Mouse (Mus musculus) frontal cortex, adult (tissue): ENCODE results near the gene Erf.

Experiments
- ATAC-seq: cut with Nextera tagmentation; 2 replicates; pipeline ENCODE4 v1.9.2; 2017; ENCODE audit warnings: mild to moderate bottlenecking, moderate library complexity, mixed read lengths; ENCODE audit not compliant: low TSS enrichment

The Erf gene

GRCm38 (mm10) chr7:25281166-25281733, 30.7 kb upstream of the Erf start:
- no peak for ATAC-seq

DNA sequence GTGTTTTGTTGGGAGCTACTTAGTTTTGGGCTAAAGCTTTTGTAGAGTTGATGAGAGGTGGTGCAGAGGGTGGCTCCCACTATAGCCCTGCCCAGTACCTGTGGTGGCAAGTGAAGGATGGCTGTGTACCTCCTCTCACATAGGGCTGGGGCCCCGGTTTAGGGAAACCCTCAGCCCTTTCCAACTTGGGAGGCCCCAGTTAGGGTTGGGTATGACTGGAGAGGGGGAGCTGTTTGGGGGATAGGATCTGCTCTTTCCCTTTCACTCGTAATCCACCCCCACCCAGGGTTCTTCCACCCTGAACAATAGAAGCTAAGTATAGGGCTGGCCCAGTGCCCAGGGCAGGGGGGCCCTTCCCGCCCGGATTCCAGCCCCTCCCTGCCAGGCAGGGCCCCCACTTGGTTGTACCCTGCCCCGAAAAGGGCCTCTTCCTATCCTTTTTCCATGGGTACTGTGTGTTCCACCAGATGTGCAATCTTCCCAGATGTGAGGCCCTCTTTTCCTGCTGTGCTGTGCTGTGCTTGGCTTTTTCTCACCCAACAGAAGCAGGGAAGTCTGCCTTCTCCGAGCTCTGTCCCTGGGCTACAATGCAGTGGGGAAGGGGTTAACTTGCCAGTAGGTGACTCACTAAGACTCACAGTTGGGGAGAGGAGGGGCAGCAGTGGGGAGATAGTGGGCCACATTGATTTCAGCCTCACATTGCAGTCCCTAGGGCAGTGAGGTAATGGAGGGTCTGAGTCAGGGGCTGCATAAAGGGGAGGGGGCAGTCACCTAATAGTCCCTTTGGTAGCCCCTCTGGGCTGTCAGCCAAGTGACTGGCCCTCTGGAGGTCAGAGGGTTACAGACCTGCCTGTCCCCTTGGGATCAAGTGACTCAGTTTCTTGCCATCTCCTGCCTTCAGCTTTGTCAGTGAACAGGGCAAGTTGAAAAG, 29.6 kb upstream of the Erf start:
- no peak for ATAC-seq

- peak; percentile 21 for ATAC-seq
These were observed 28.7 kb upstream of the Erf start for GRCm38 (mm10) chr7:25279076-25279860.

GRCm38 (mm10) chr7:25278341-25279075, 27.9 kb upstream of the Erf start:
- peak; percentile 11 for ATAC-seq

GRCm38 (mm10) chr7:25277998-25278340, 27.4 kb upstream of the Erf start:
- ATAC-seq, result no peak

- no peak for ATAC-seq
These were observed 26.8 kb upstream of the Erf start for GRCm38 (mm10) chr7:25277405-25277804.

DNA sequence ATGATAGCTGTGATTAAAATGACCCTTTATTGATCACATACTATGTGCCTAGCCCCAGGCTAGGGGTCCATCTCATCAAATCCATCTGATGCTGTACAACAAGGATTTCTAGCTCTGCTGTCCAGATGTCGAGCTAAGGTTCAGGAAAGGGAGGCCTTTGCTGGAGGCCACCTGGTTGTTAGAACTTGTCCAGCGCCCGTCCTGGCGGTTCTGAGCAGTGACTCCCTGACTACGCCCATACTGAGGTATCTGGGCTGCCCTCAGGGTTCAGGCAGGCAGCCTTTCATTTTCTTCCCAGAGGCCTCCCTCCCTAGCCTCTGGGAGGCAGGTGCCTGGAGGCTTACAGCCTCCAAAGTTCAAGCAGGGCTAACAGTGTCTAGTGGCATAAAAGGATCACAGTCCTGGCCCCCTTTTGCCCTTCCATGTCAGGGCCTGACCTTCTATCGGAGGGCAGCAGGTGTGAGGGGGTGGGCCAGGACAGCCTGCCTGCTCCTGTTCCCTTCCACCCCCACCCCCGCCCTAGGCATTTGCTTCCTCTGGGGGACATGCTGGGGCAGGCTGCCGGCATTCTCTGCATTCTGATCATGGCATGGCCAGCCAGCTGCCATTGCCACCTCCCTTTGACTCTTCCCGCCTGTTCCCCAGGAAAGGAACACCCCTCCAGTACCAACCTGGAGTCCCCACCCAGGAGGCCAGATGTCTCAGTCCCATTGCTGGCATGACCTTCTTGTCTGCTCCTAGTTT, 25.2 kb upstream of the Erf start:
- no peak for ATAC-seq

DNA sequence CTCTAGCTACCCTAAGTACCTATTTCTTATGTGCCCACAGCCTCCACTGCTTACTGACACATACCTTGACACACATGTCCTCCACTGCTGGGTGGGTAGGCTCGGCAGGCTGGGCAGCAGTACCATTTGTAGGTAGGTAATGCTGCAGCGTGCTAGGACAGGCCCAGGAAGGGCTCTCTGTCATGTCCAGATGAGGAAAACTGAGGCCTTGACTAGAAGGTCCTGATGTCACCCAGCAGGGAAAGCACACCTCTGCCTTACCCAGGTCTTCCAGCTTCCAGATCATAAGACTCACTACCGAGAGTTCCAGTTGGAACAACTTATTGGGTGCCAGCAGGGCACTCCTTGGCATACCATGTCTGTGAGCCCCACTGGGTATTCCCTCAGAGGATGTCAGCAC, 24.4 kb upstream of the Erf start:
- no peak for ATAC-seq

- ATAC-seq, result no peak
These were observed 24.0 kb upstream of the Erf start for GRCm38 (mm10) chr7:25274571-25274970.

DNA sequence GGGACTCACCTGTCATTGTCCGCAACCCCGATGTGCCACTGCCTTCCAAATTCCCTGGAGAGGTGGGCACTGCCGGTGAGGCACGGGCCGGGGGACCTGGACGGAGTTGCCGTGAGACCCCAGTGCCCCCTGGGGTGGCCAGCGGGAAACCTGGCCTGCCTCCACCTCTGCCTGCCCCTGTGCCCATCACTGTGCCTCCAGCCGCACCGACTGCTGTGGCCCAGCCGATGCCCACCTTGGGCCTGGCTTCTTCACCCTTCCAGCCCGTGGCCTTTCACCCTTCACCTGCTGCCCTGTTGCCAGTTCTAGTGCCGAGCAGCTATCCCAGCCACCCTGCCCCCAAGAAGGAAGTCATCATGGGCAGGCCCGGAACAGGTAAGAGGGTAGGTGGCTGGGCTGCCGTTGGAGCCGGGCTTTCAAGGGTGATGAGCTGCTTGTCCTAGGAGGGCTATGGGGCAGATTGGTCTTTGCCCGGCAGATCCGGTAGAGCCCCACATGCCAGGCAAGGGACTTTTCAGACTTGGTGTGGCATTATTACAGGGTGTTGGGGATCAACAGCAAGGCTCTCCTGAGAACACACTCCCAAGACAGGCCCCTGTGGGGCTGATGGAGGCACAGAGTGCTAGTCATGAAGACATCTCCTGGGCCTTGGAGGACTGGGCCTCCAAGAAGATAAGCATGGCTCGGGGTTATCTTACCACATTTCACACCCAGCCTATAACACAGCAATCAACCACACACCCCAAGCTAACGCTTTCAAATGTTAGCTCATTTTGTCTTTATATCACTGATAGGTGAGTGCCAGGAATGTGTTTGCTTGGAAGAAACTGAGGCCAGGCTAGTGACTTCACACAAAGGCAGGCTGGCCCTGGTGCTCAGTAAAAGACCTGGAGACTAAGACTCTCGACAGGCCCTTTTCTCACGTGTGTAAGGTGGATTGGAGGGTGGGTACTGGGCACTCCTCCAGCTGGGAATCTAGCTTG, 23.0 kb upstream of the Erf start:
- ATAC-seq, result no peak

- ATAC-seq, result no peak
These were observed 22.1 kb upstream of the Erf start for GRCm38 (mm10) chr7:25272445-25273258.

GRCm38 (mm10) chr7:25271651-25272444, 21.3 kb upstream of the Erf start:
- ATAC-seq, result no peak

DNA sequence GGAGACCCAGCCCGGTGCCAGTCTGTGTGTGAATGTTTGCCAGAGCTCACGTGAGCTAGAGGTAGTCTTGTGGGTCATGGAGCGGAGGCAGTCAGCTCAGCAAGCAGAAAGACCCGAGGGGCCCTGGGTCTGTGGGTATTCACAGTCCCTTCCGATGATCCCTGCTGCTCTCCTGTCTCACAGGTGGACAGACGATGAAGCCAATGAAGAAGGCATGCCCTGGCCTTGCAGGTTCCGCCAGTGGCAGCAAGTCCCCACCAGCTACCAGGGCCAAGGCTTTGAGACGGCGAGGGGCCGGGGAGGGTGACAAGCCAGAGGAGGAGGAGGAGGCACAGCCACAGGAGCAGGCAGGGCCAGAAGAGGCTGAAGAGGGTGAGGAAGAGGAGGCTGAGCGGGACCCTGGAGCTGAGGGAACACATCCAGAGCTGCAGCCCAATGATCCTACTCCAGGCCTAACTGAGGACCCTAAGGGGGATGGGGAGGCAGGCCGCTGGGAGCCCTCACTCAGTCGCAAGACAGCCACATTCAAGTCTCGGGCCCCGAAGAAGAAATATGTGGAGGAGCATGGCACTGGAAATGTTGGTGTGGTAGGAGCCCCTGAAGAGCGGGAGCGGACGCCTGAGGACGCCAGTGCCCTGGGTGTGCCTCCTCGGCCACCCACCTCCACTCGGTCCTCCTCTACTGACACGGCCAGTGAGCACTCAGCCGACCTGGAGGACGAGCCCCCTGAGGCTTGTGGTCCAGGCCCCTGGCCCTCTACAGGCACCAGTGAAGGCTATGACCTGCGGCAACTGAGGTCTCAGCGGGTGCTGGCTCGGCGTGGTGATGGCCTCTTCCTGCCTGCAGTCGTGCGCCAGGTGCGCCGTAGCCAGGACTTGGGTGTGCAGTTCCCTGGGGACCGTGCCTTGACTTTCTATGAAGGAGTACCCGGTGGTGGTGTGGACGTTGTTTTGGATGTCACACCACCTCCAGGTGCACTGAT, 20.4 kb upstream of the Erf start:
- no peak for ATAC-seq

DNA sequence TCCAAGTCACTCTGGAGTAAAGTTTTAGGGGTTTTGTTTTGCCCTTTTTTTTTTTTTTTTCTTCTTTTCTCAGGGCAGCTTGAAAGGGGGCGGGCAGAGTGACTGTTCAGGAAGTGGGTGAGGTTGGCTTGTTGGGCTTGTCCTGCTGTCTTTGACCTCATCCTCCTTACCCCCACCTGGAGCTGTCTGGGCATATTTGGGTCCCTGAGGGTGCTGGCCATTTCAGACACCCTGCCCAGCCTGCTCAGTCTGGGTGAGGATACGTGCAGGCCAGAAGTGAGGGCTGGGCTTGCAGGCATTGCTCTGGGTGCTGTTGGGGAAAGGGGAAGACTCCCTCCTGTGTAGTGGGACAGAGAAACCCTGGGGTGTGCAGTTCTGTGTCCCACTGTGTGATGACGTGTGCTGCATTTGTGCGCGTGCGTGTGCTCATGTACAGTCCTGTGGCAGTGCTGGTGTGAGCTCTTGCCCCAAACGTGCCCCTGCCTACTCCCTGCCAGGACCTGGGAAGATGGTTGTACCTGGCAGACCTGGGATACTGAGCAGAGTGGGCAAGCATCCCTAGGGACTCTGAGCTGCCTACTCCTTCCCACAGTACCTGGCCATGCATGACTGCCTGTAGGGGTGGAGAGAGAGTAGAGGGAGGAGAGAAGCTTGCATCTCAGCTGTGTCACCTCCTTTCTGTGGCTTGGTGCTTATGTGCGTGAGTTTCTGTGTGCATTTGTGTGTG, 19.1 kb upstream of the Erf start:
- ATAC-seq, result no peak

DNA sequence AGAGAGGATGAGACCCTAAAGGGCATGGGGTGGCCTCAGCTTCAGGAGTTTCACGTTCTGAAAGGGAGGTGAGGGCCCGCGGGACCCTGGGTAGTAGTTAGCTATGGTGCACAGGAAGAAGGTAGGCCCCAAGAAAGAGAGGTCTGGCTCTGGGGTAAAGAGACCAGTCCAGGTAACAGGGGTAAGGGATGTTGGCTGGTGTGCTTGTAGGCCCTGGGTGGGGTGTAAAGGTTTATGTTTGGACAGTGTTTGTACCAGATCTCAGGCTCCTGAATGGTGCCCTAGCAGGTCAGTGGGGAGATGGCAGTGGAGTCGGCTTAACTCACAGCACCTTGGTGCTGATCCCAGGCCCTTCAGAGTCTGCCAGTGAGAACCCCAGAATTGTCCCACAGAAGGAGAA, 18.5 kb upstream of the Erf start:
- no peak for ATAC-seq

- ATAC-seq, result no peak
These were observed 18.0 kb upstream of the Erf start for GRCm38 (mm10) chr7:25268588-25268987.
